Mouse (Mus musculus) hindbrain, embryonic 11.5 days (tissue): Measurements from ENCODE around the gene Farp1. TPM values are rescaled to one million over a fixed set of nuclear protein-coding genes. Genes with fewer than 3 reads are reported as not detected.
A peak's percentile ranks its signal among the peaks of the same experiment; 100 is the strongest.

ENCODE experiments used
- ATAC-seq: fragments of 200-750 bp; cut with Nextera tagmentation; 2 replicates; pipeline ENCODE4 v1.8.0; 2017; ENCODE audit warnings: mild to moderate bottlenecking, moderate TSS enrichment, moderate library complexity; ENCODE audit not compliant: low FRiP score
- DNase-seq: peaks from one replicate; pipeline ENCODE4 v3.0.0-alpha.2; 2015; ENCODE audit warnings: low spot score
- H3K27ac ChIP-seq: fragments of 300-500 bp; sonication (generic); 2 replicates; pipeline ENCODE4 v1.5.1; 2014; ENCODE audit warnings: mild to moderate bottlenecking, low read depth, low read length
- H3K27me3 ChIP-seq: fragments of 300-500 bp; sonication (generic); 2 replicates; pipeline ENCODE4 v1.6.1; 2014; ENCODE audit warnings: mild to moderate bottlenecking, low read length, moderate library complexity, mixed read lengths; ENCODE audit not compliant: control insufficient read depth, insufficient read depth
- H3K36me3 ChIP-seq: fragments of 300-500 bp; sonication (generic); 2 replicates; pipeline ENCODE4 v1.6.1; 2014; ENCODE audit warnings: mild to moderate bottlenecking, low read length, moderate library complexity, mixed read lengths; ENCODE audit not compliant: control insufficient read depth, insufficient read depth
- H3K4me1 ChIP-seq: fragments of 300-500 bp; sonication (generic); replicated peaks from 2 replicates; pipeline ENCODE4 v1.6.1; 2014; ENCODE audit warnings: low read length, mixed read lengths; ENCODE audit not compliant: control insufficient read depth, insufficient read depth
- H3K4me2 ChIP-seq: fragments of 300-500 bp; sonication (generic); replicated peaks from 2 replicates; pipeline ENCODE4 v1.6.1; 2014; ENCODE audit warnings: mild to moderate bottlenecking, low read depth, low read length
- H3K4me3 ChIP-seq: fragments of 300-500 bp; sonication (generic); 2 replicates; pipeline ENCODE4 v1.5.1; 2014; ENCODE audit warnings: low read depth, low read length
- H3K9ac ChIP-seq: fragments of 300-500 bp; sonication (generic); 2 replicates; pipeline ENCODE4 v1.6.1; 2014; ENCODE audit warnings: low read depth, low read length
- H3K9me3 ChIP-seq: fragments of 300-500 bp; sonication (generic); 2 replicates; pipeline ENCODE4 v1.6.1; 2016; ENCODE audit warnings: low read length; ENCODE audit not compliant: control insufficient read depth
- WGBS: fragments of 180-500 bp; shearing (Covaris S2); extraction: QIAGEN DNeasy Blood & Tissue Kit; methylation state at CpG from one replicate; pipeline ENCODE4 v1.1.7; 2014; 5-methylcytosine and 5-hydroxymethylcytosine counted together
- polyA plus RNA-seq: library from polyadenylated mRNA; unstranded; fragments of >200 nt; fragmentation: Nextera tagmentation; extraction: Ambion mirVana; gene quantifications from 2 replicates; pipeline ENCODE4 v1.2.1, GENCODE M21; 2014

Gene Farp1
- polyA plus RNA-seq, 1 experiment from 2014 or later: 32.5 TPM

GRCm38 (mm10) chr14:121191739-121192138 lies 156.7 kb downstream of the Farp1 start:
- Histone ChIP-seq H3K4me2 (no peak overlapping the region), H3K27me3 (no peaks in the 10 kb centered on the region), H3K27ac (no peak overlapping the region), H3K36me3 (no peaks in the 10 kb centered on the region), H3K9me3 (no peaks in the 10 kb centered on the region), H3K4me1 (no peaks in the 10 kb centered on the region), H3K4me3 (no peak overlapping the region), H3K9ac (no peak overlapping the region)
- WGBS: 79% methylated on average over 13 of the region's 13 CpGs
- ATAC-seq (no peak), DNase-seq (no peak)

GRCm38 (mm10) chr14:121192394-121192793 lies 157.4 kb downstream of the Farp1 start:
- Histone ChIP-seq H3K4me1 (no peaks in the 10 kb centered on the region), H3K9ac (no peak overlapping the region), H3K4me2 (no peak overlapping the region), H3K9me3 (no peaks in the 10 kb centered on the region), H3K36me3 (no peaks in the 10 kb centered on the region), H3K27ac (no peak overlapping the region), H3K4me3 (no peak overlapping the region), H3K27me3 (no peaks in the 10 kb centered on the region)
- DNase-seq (no peak), ATAC-seq (no peak)
- 71% methylated on average over 5 of the region's 5 CpGs for WGBS

GRCm38 (mm10) chr14:121193981-121194380 lies 159.0 kb downstream of the Farp1 start:
- WGBS: 92% methylated on average over 2 of the region's 2 CpGs
- no peak overlapping the region for H3K27ac ChIP-seq
- H3K9me3 ChIP-seq: no peaks in the 10 kb centered on the region
- no peak for DNase-seq
- no peak overlapping the region for H3K4me3 ChIP-seq
- H3K9ac ChIP-seq: no peak overlapping the region
- no peaks in the 10 kb centered on the region for H3K4me1 ChIP-seq
- H3K36me3 ChIP-seq: no peaks in the 10 kb centered on the region
- no peaks in the 10 kb centered on the region for H3K27me3 ChIP-seq
- no peak for ATAC-seq
- H3K4me2 ChIP-seq: no peak overlapping the region

GRCm38 (mm10) chr14:121198915-121199572 lies 164.0 kb downstream of the Farp1 start:
- H3K4me2 ChIP-seq: no peak overlapping the region
- DNase-seq (peak; percentile 37), ATAC-seq (peak; percentile 61; the same call in 1 of the 2 replicates)
- no peaks in the 10 kb centered on the region for H3K9me3 ChIP-seq
- no peaks in the 10 kb centered on the region for H3K36me3 ChIP-seq
- no peaks in the 10 kb centered on the region for H3K4me1 ChIP-seq
- no peaks in the 10 kb centered on the region for H3K27me3 ChIP-seq
- WGBS: 63% methylated on average over 14 of the region's 14 CpGs
- no peak overlapping the region for H3K4me3 ChIP-seq
- peak overlapping the region; percentile 4; the same call in 1 of the 2 replicates for H3K27ac ChIP-seq
- H3K9ac ChIP-seq: no peak overlapping the region

GRCm38 (mm10) chr14:121199789-121200188 lies 164.8 kb downstream of the Farp1 start:
- Histone ChIP-seq H3K27ac (no peak overlapping the region; the same call in 1 of the 2 replicates), H3K36me3 (no peaks in the 10 kb centered on the region), H3K4me2 (no peak overlapping the region), H3K9ac (no peak overlapping the region), H3K27me3 (no peaks in the 10 kb centered on the region), H3K9me3 (no peaks in the 10 kb centered on the region), H3K4me1 (no peaks in the 10 kb centered on the region), H3K4me3 (no peak overlapping the region)
- ATAC-seq (no peak; the same call in 1 of the 2 replicates), DNase-seq (no peak)
- WGBS: 81% methylated on average over 8 of the region's 8 CpGs

- WGBS: 76% methylated on average over 8 of the region's 8 CpGs
- Histone ChIP-seq H3K9me3 (no peaks in the 10 kb centered on the region), H3K9ac (no peak overlapping the region), H3K4me2 (no peak overlapping the region), H3K27me3 (no peaks in the 10 kb centered on the region), H3K4me3 (no peak overlapping the region), H3K36me3 (no peaks in the 10 kb centered on the region), H3K4me1 (no peaks in the 10 kb centered on the region), H3K27ac (no peak overlapping the region)
- DNase-seq (no peak), ATAC-seq (no peak)
These were observed 165.4 kb downstream of the Farp1 start for GRCm38 (mm10) chr14:121200353-121200752.

- ATAC-seq: no peak
- Histone ChIP-seq H3K9ac (no peak overlapping the region), H3K9me3 (no peaks in the 10 kb centered on the region), H3K36me3 (no peaks in the 10 kb centered on the region), H3K27me3 (no peaks in the 10 kb centered on the region), H3K4me2 (no peak overlapping the region), H3K4me1 (no peaks in the 10 kb centered on the region), H3K4me3 (no peak overlapping the region), H3K27ac (no peak overlapping the region)
- DNase-seq: no peak
- WGBS: 91% methylated on average over 6 of the region's 6 CpGs
These were observed 166.2 kb downstream of the Farp1 start for GRCm38 (mm10) chr14:121201178-121201577.

GRCm38 (mm10) chr14:121205459-121205858 lies 170.5 kb downstream of the Farp1 start:
- ATAC-seq (no peak), DNase-seq (no peak)
- H3K36me3 ChIP-seq: no peaks in the 10 kb centered on the region
- no peak overlapping the region for H3K9ac ChIP-seq
- H3K4me1 ChIP-seq: no peaks in the 10 kb centered on the region
- H3K4me3 ChIP-seq: no peak overlapping the region
- H3K27me3 ChIP-seq: no peaks in the 10 kb centered on the region
- no peak overlapping the region for H3K4me2 ChIP-seq
- WGBS: 83% methylated on average over 3 of the region's 3 CpGs
- H3K27ac ChIP-seq: no peak overlapping the region
- H3K9me3 ChIP-seq: no peaks in the 10 kb centered on the region

- ATAC-seq (no peak), DNase-seq (no peak)
- Histone ChIP-seq H3K27me3 (no peaks in the 10 kb centered on the region), H3K4me1 (no peaks in the 10 kb centered on the region), H3K9ac (no peak overlapping the region), H3K4me3 (no peak overlapping the region), H3K36me3 (no peaks in the 10 kb centered on the region), H3K4me2 (no peak overlapping the region), H3K27ac (no peak overlapping the region), H3K9me3 (no peaks in the 10 kb centered on the region)
- 66% methylated on average over 15 of the region's 15 CpGs for WGBS
These were observed 172.6 kb downstream of the Farp1 start for GRCm38 (mm10) chr14:121207441-121208158.
